Mouse (Mus musculus): Measurements from ENCODE around the gene Gm10717.
"Not testable (repeated sequence)": the region's sequence is repeated elsewhere in the genome, so short reads cannot be mapped to it uniquely, and the experiment has no call there.

The Gm10717 gene

DNA sequence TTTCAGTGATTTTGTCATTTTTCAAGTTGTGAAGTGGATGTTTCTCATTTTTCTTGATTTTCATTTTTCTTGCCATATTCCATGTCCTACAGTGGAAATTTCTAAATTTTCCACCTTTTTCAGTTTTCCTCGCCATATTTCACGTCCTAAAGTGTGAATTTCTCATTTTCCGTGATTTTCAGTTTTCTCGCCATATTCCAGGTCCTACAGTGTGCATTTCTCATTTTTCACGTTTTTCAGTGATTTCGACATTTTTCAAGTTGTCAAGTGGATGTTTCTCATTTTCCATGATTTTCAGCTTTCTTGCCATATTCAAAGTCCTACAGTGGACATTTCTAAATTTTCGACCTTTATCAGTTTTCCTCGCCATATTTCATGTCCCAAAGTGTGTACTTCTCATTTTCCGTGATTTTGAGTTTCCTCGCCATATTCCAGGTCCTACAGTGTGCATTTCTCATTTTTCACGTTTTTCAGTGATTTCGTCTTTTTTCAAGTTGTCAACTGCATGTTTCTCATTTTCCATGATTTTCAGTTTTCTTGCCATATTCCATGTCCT is at the start of gene Gm10717:
TSS of gene Gm10717 (plus strand) at position 506 of the 556 bp plus-strand sequence.
- DNase-seq (ENCODE audit: low spot score in 2 of 2): peak; percentile 11 to 60

- peak; percentile 8 to 18 for DNase-seq (ENCODE audit: low spot score in 2 of 2)
Observed at GRCm38 (mm10) chr9:3000445-3000972, 24.7 kb upstream of the Gm10717 start, which contains the start of gene Gm10722. Gm10722 (plus strand) TSS chr9:3000922.

DNA sequence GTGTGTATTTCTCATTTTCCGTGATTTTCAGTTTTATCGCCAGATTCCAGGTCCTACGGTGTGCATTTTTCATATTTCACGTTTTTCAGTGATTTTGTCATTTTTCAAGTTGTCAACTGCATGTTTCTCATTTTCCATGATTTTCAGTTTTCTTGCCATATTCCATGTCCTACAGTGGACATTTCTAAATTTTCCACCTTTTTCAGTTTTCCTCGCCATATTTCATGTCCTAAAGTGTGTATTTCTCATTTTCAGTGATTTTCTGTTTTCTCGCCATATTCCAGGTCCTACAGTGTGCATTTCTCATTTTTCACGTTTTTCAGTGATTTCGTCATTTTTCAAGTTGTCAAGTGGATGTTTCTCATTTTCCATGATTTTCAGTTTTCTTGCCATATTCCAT is 24.2 kb upstream of the Gm10717 start:
- DNase-seq (ENCODE audit: low spot score in 2 of 2): peak; percentile 4 to 42

DNA sequence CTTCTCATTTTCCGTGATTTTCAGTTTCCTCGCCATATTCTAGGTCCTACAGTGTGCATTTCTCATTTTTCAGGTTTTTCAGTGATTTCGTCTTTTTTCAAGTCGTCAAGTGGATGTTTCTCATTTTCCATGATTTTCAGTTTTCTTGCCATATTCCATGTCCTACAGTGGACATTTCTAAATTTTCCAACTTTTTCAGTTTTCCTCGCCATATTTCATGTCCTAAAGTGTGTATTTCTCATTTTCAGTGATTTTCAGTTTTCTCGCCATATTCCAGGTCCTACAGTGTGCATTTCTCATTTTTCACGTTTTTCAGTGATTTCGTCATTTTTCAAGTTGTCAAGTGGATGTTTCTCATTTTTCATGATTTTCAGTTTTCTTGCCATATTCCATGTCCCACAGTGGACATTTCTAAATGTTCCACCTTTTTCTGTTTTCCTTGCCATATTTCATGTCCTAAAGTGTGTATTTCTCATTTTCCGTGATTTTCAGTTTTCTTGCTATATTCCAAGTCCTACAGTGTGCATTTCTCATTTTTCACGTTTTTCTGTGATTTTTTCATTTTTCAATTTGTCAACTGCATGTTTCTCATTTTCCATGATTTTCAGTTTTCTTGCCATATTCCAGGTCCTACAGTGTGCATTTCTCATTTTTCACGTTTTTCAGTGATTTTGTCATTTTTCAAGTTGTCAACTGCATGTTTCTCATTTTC is 23.1 kb upstream of the Gm10717 start:
- DNase-seq (ENCODE audit: low spot score in 2 of 2): peak; percentile 99 to 100

GRCm38 (mm10) chr9:3002794-3003396 is 22.3 kb upstream of the Gm10717 start, which contains the start of gene Gm11168:
Gm11168 (plus strand) TSS chr9:3003346.
- DNase-seq (ENCODE audit: low spot score in 2 of 2): not testable (repeated sequence)

DNA sequence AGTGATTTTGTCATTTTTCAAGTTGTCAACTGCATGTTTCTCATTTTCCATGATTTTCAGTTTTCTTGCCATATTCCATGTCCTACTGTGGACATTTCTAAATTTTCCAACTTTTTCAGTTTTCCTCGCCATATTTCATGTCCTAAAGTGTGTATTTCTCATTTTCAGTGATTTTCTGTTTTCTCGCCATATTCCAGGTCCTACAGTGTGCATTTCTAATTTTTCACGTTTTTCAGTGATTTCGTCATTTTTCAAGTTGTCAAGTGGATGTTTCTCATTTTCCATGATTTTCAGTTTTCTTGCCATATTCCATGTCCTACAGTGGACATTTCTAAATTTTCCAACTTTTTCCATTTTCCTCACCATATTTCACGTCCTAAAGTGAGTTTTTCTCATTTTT is 19.0 kb upstream of the Gm10717 start:
- DNase-seq (ENCODE audit: low spot score in 2 of 2): not testable (repeated sequence)

DNA sequence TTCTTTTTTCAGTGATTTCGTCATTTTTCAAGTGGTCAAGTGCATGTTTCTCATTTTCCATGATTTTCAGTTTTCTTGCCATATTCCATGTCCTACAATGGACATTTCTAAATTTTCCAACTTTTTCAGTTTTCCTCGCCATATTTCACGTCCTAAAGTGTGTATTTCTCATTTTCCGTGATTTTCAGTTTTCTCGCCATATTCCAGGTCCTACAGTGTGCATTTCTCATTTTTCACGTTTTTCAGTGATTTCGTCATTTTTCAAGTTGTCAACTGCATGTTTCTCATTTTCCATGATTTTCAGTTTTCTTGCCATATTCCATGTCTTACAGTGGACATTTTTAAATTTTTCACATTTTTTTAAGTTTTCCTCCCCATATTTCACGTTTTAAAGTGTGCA is 18.6 kb upstream of the Gm10717 start:
- DNase-seq (ENCODE audit: low spot score in 2 of 2): peak; percentile 96 to 97

- DNase-seq (ENCODE audit: low spot score in 2 of 2): not testable (repeated sequence)
Observed at GRCm38 (mm10) chr9:3007272-3007671, 17.9 kb upstream of the Gm10717 start.

DNA sequence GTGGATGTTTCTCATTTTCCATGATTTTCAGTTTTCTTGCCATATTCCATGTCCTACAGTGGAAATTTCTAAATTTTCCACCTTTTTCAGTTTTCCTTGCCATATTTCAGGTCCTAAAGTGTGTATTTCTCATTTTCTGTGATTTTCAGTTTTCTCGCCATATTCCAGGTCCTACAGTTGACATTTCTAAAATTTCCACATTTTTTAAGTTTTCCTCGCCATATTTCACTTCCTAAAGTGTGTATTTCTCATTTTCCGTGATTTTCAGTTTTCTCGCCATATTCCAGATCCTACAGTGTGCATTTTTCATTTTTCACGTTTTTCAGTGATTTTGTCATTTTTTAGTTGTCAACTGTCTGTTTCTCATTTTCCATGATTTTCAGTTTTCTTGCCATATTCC is 15.9 kb upstream of the Gm10717 start:
- not testable (repeated sequence) for DNase-seq (ENCODE audit: low spot score in 2 of 2)

DNA sequence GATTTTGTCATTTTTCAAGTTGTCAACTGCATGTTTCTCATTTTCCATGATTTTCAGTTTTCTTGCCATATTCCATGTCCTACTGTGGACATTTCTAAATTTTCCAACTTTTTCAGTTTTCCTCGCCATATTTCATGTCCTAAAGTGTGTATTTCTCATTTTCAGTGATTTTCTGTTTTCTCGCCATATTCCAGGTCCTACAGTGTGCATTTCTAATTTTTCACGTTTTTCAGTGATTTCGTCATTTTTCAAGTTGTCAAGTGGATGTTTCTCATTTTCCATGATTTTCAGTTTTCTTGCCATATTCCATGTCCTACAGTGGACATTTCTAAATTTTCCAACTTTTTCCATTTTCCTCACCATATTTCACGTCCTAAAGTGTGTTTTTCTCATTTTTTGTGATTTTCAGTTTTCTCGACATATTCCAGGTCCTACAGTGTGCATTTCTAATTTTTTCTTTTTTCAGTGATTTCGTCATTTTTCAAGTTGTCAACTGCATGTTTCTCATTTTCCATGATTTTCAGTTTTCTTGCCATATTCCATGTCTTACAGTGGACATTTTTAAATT is 13.1 kb upstream of the Gm10717 start:
- DNase-seq (ENCODE audit: low spot score in 2 of 2): not testable (repeated sequence)

DNA sequence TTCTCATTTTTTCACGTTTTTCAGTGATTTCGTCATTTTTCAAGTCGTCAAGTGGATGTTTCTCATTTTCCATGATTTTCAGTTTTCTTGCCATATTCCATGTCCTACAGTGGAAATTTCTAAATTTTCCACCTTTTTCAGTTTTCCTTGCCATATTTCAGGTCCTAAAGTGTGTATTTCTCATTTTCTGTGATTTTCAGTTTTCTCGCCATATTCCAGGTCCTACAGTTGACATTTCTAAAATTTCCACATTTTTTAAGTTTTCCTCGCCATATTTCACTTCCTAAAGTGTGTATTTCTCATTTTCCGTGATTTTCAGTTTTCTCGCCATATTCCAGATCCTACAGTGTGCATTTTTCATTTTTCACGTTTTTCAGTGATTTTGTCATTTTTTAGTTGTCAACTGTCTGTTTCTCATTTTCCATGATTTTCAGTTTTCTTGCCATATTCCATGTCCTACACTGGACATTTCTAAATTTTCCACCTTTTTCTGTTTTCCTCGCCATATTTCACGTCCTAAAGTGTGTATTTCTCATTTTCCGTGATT is 12.4 kb upstream of the Gm10717 start, which contains the start of gene Gm10721:
TSS of gene Gm10721 (plus strand) at position 408 of the 547 bp plus-strand sequence.
- not testable (repeated sequence) for DNase-seq (ENCODE audit: low spot score in 2 of 2)

- DNase-seq (ENCODE audit: low spot score in 2 of 2): not testable (repeated sequence)
Observed at GRCm38 (mm10) chr9:3015354-3015753, 9.9 kb upstream of the Gm10717 start, which contains the start of gene Gm10720. Gm10720 (plus strand) TSS chr9:3015654.

DNA sequence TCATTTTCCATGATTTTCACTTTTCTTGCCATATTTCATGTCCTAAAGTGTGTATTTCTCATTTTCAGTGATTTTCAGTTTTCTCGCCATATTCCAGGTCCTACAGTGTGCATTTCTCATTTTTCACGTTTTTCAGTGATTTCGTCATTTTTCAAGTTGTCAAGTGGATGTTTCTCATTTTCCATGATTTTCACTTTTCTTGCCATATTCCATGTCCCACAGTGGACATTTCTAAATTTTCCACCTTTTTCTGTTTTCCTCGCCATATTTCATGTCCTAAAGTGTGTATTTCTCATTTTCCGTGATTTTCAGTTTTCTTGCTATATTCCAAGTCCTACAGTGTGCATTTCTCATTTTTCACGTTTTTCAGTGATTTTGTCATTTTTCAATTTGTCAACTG is 9.3 kb upstream of the Gm10717 start:
- DNase-seq (ENCODE audit: low spot score in 2 of 2): not testable (repeated sequence)

DNA sequence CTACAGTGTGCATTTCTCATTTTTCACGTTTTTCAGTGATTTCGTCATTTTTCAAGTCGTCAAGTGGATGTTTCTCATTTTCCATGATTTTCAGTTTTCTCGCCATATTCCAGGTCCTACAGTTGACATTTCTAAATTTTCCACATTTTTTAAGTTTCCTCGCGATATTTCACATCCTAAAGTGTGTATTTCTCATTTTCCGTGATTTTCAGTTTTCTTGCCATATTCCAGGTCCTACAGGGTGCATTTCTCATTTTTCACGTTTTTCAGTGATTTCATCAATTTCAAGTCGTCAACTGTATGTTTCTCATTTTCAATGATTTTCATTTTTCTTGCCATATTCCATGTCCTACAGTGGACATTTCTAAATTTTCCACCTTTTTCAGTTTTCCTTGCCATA is 8.1 kb upstream of the Gm10717 start, which contains the start of gene Gm10719:
TSS of gene Gm10719 (plus strand) at position 301 of the 400 bp plus-strand sequence.
- not testable (repeated sequence) for DNase-seq (ENCODE audit: low spot score in 2 of 2)

DNA sequence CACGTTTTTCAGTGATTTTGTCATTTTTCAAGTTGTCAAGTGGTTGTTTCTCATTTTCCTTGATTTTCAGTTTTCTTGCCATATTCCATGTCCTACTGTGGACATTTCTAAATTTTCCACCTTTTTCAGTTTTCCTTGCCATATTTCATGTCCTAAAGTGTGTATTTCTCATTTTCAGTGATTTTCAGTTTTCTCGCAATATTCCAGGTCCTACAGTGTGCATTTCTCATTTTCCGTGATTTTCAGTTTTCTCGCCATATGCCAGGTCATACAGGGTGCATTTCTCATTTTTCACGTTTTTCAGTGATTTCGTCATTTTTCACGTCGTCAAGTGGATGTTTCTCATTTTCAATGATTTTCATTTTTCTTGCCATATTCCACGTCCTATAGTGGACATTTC is 6.3 kb upstream of the Gm10717 start:
- DNase-seq (ENCODE audit: low spot score in 2 of 2): peak; percentile 29 to 68

- peak; percentile 30 to 67 for DNase-seq (ENCODE audit: low spot score in 2 of 2)
Observed at GRCm38 (mm10) chr9:3019835-3020727, 5.1 kb upstream of the Gm10717 start.

DNA sequence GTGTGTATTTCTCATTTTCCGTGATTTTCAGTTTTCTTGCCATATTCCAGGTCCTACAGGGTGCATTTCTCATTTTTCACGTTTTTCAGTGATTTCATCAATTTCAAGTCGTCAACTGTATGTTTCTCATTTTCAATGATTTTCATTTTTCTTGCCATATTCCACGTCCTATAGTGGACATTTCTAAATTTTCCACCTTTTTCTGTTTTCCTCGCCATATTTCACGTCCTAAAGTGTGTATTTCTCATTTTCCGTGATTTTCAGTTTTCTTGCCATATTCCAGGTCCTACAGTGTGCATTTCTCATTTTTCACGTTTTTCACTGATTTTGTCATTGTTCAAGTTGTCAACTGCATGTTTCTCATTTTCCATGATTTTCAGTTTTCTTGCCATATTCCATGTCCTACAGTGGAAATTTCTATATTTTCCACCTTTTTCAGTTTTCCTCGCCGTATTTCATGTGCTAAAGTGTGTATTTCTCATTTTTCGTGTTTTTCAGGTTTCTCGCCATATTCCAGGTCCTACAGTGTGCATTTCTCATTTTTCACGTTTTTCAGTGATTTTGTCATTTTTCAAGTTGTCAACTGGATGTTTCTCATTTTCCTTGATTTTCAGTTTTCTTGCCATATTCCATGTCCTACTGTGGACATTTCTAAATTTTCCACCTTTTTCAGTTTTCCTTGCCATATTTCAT is 2.8 kb upstream of the Gm10717 start:
- peak; percentile 46 to 79 for DNase-seq (ENCODE audit: low spot score in 2 of 2)

DNA sequence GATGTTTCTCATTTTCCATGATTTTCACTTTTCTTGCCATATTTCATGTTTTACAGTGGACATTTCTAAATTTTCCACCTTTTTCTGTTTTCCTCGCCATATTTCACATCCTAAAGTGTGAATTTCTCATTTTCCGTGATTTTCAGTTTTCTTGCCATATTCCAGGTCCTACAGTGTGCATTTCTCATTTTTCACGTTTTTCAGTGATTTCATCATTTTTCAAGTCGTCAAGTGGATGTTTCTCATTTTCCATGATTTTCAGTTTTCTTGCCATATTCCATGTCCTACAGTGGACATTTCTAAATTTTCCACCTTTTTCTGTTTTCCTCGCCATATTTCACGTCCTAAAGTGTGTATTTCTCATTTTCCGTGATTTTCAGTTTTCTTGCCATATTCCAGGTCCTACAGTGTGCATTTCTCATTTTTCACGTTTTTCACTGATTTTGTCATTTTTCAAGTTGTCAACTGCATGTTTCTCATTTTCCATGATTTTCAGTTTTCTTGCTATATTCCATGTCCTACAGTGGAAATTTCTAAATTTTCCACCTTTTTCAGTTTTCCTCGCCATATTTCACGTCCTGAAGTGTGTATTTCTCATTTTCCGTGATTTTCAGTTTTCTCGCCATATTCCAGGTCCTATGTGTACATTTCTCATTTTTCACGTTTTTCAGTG is 1.8 kb upstream of the Gm10717 start, which contains the start of gene Gm10718:
TSS of gene Gm10718 (plus strand) at position 236 of the 673 bp plus-strand sequence.
- peak in 1 of 2 experiments; percentile 11 for DNase-seq (ENCODE audit: low spot score in 2 of 2)

GRCm38 (mm10) chr9:3023985-3024648 is 1.1 kb upstream of the Gm10717 start:
- DNase-seq (ENCODE audit: low spot score in 2 of 2): peak; percentile 65 to 82
